Mouse (Mus musculus) limb, embryonic 14.5 days (tissue): ENCODE data around the gene Fbxo34. TPM values are rescaled to one million over a fixed set of nuclear protein-coding genes. Genes with fewer than 3 reads are reported as not detected.
A peak's percentile ranks its signal among the peaks of the same experiment; 100 is the strongest.
"Not testable (repeated sequence)": the region's sequence is repeated elsewhere in the genome, so short reads cannot be mapped to it uniquely, and the experiment has no call there.

Experiments used
- ATAC-seq: fragments of 200-750 bp; cut with Nextera tagmentation; 2 replicates; pipeline ENCODE4 v1.8.0; 2017; ENCODE audit warnings: low read depth, moderate number of reproducible peaks, moderate TSS enrichment; ENCODE audit not compliant: low FRiP score
- DNase-seq: peaks from one replicate; pipeline ENCODE4 v3.0.0-alpha.2; 2015; ENCODE audit warnings: low spot score
- H3K27ac ChIP-seq: fragments of 300-500 bp; sonication (generic); replicated peaks from 2 replicates; pipeline ENCODE4 v1.5.1; 2014; ENCODE audit warnings: low read depth, mild to moderate bottlenecking, low read length, moderate library complexity, mixed read lengths
- H3K27me3 ChIP-seq: fragments of 300-500 bp; sonication (generic); 2 replicates; pipeline ENCODE4 v1.6.1; 2014; ENCODE audit warnings: low read length, mixed read lengths; ENCODE audit not compliant: control insufficient read depth, insufficient read depth
- H3K36me3 ChIP-seq: fragments of 300-500 bp; sonication (generic); 2 replicates; pipeline ENCODE4 v1.6.1; 2014; ENCODE audit warnings: mild to moderate bottlenecking, low read length, moderate library complexity, mixed read lengths; ENCODE audit not compliant: control insufficient read depth, insufficient read depth
- H3K4me1 ChIP-seq: fragments of 300-500 bp; sonication (generic); 2 replicates; pipeline ENCODE4 v1.6.1; 2014; ENCODE audit warnings: antibody characterized with exemption, low read length, mixed read lengths; ENCODE audit not compliant: control insufficient read depth, insufficient read depth
- H3K4me2 ChIP-seq: fragments of 300-500 bp; sonication (generic); replicated peaks from 2 replicates; pipeline ENCODE4 v1.6.1; 2014; ENCODE audit warnings: low read depth, mild to moderate bottlenecking, low read length, moderate library complexity; ENCODE audit not compliant: severe bottlenecking
- H3K4me3 ChIP-seq: fragments of 300-500 bp; sonication (generic); replicated peaks from 2 replicates; pipeline ENCODE4 v1.5.1; 2014; ENCODE audit warnings: low read length
- H3K9ac ChIP-seq: fragments of 300-500 bp; sonication (generic); 2 replicates; pipeline ENCODE4 v1.6.1; 2014; ENCODE audit warnings: mild to moderate bottlenecking, low read depth, low read length, moderate library complexity; ENCODE audit not compliant: severe bottlenecking
- H3K9me3 ChIP-seq: fragments of 300-500 bp; sonication (generic); 2 replicates; pipeline ENCODE4 v1.6.1; 2016; ENCODE audit warnings: low read length; ENCODE audit not compliant: control insufficient read depth
- POLR2A ChIP-seq: fragments of 200-500 bp; IDR thresholded peaks from 2 replicates; pipeline ENCODE4 v1.8.0; 2012; ENCODE audit warnings: inconsistent platforms, mild to moderate bottlenecking, moderate library complexity, borderline replicate concordance; ENCODE audit not compliant: insufficient read depth, insufficient read length; ENCODE audit errors: extremely low read depth
- WGBS: fragments of 180-500 bp; shearing (Covaris S2); extraction: QIAGEN DNeasy Blood & Tissue Kit; methylation state at CpG from one replicate; pipeline ENCODE4 v1.1.7; 2014; 5-methylcytosine and 5-hydroxymethylcytosine counted together
- polyA plus RNA-seq, 2 experiments: library from polyadenylated mRNA; depleted of rRNA in 1 of 2; stranded (reverse) in 1 of 2; unstranded in 1 of 2; fragments of >200 nt; fragmentation: Nextera tagmentation in 1 of 2; extraction: Ambion mirVana in 1 of 2; gene quantifications; 2 replicates each; pipeline versions ENCODE4 v1.2.1 to v1.2.3; 2012 to 2014

The Fbxo34 gene
- polyA plus RNA-seq, 2 experiments = 19.0 to 26.0 TPM

- DNase-seq = no peak
- TF ChIP-seq POLR2A = no peak
- H3K9ac ChIP-seq = no peak overlapping the region
- 0 out of 2 replicates have a peak, but pooled peaks cover 7% of the 10 kb centered on the region for H3K36me3 ChIP-seq
- no peak for ATAC-seq
- H3K4me3 ChIP-seq = no peak overlapping the region
- no peak overlapping the region for H3K27ac ChIP-seq
- no peak overlapping the region for H3K4me2 ChIP-seq
- H3K4me1 ChIP-seq = no peaks in the 10 kb centered on the region
- no peaks in the 10 kb centered on the region for H3K9me3 ChIP-seq
- H3K27me3 ChIP-seq = no peaks in the 10 kb centered on the region
- 81% methylated on average over 5 of the region's 5 CpGs for WGBS
Measured at GRCm38 (mm10) chr14:47525861-47526260, 75.6 kb downstream of the Fbxo34 start.

GRCm38 (mm10) chr14:47527833-47528232 is 77.6 kb downstream of the Fbxo34 start:
- WGBS = 72% methylated on average over 2 of the region's 2 CpGs
- no peak overlapping the region for H3K4me3 ChIP-seq
- no peak overlapping the region for H3K4me2 ChIP-seq
- no peaks in the 10 kb centered on the region for H3K27me3 ChIP-seq
- no peaks in the 10 kb centered on the region for H3K4me1 ChIP-seq
- no peak for TF ChIP-seq POLR2A
- 0 out of 2 replicates have a peak, but pooled peaks cover 7% of the 10 kb centered on the region for H3K36me3 ChIP-seq
- DNase-seq (no peak), ATAC-seq (no peak)
- no peaks in the 10 kb centered on the region for H3K9me3 ChIP-seq
- no peak overlapping the region for H3K9ac ChIP-seq
- no peak overlapping the region for H3K27ac ChIP-seq

- no peak overlapping the region for H3K4me2 ChIP-seq
- no peaks in the 10 kb centered on the region for H3K27me3 ChIP-seq
- no peak for TF ChIP-seq POLR2A
- 0 out of 2 replicates have a peak, but pooled peaks cover 7% of the 10 kb centered on the region for H3K36me3 ChIP-seq
- ATAC-seq = no peak
- H3K9ac ChIP-seq = no peak overlapping the region
- H3K9me3 ChIP-seq = no peaks in the 10 kb centered on the region
- H3K27ac ChIP-seq = no peak overlapping the region
- H3K4me1 ChIP-seq = 0 out of 2 replicates have a peak, but pooled peaks cover under 1% of the 10 kb centered on the region
- WGBS = 77% methylated on average over 3 of the region's 3 CpGs
- DNase-seq = no peak
- no peak overlapping the region for H3K4me3 ChIP-seq
Measured at GRCm38 (mm10) chr14:47528293-47528692, 78.1 kb downstream of the Fbxo34 start.

GRCm38 (mm10) chr14:47529019-47529418 is 78.8 kb downstream of the Fbxo34 start:
- Histone ChIP-seq H3K9ac (no peak overlapping the region), H3K9me3 (no peaks in the 10 kb centered on the region), H3K36me3 (0 out of 2 replicates have a peak, but pooled peaks cover 7% of the 10 kb centered on the region), H3K4me1 (peaks cover 8% of the 10 kb centered on the region; the same call in 1 of the 2 replicates), H3K27me3 (no peaks in the 10 kb centered on the region), H3K4me3 (no peak overlapping the region), H3K27ac (no peak overlapping the region), H3K4me2 (no peak overlapping the region)
- 38% methylated on average over 8 of the region's 8 CpGs for WGBS
- peak; percentile 28 for DNase-seq
- ATAC-seq = 0 out of 2 replicates have a peak, but pooled peaks have one; percentile 31
- TF ChIP-seq POLR2A = no peak

GRCm38 (mm10) chr14:47529592-47529991 is 79.4 kb downstream of the Fbxo34 start:
- not testable (repeated sequence) for DNase-seq, H3K27me3 ChIP-seq, H3K27ac ChIP-seq, ATAC-seq, H3K9ac ChIP-seq, H3K36me3 ChIP-seq, H3K9me3 ChIP-seq, H3K4me1 ChIP-seq, H3K4me2 ChIP-seq, H3K4me3 ChIP-seq
- 96% methylated on average over 8 of the region's 12 CpGs for WGBS

- ATAC-seq (no peak), DNase-seq (no peak)
- H3K4me3 ChIP-seq = no peak overlapping the region
- WGBS = 57% methylated on average over 1 of the region's 1 CpGs
- no peak overlapping the region for H3K4me2 ChIP-seq
- H3K9me3 ChIP-seq = no peaks in the 10 kb centered on the region
- no peak overlapping the region for H3K27ac ChIP-seq
- no peak for TF ChIP-seq POLR2A
- peaks cover 8% of the 10 kb centered on the region; the same call in 1 of the 2 replicates for H3K4me1 ChIP-seq
- no peaks in the 10 kb centered on the region for H3K27me3 ChIP-seq
- H3K36me3 ChIP-seq = no peaks in the 10 kb centered on the region
- no peak overlapping the region for H3K9ac ChIP-seq
Measured at GRCm38 (mm10) chr14:47532496-47532895, 82.3 kb downstream of the Fbxo34 start.
